Comparison of ENCODE assay signal across 13 mouse cellular contexts in the genomic region with DNA sequence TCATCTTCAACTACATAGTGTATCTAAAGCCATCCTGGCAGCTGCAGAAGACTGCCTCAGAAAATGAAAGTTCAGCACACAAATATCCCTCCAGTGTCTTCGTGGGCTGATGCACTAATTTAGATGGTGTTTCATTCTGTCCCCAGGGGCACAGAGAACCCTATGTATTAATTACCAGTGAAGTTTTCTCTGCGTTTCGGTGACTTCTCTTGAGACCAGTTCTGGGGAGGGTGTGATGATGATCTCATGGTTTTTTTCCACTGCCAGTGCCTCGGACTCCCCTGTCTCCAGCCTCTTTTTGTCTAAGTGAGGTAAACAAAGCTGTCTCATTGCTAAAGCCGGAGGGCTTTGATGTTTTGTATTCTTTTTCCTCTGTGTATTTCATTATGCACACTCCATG.
"Had no signal": no experiment of that assay in that cellular context is flagged by ENCODE, and none has a peak within 500 bp of the region (broad histone marks: within the 10 kb centered on the region; RNA-seq: fewer than 3 reads in every experiment).

No protein-coding gene starts in this region.

- H3K27ac ChIP-seq: kidney, embryonic 15.5 days; limb, embryonic 13.5 days; liver, embryonic 14.5 days; midbrain, embryonic 10.5 days; neural tube, embryonic 12.5 days; stomach, postnatal 0 days had no signal

- H3K9ac ChIP-seq: kidney, embryonic 15.5 days; limb, embryonic 13.5 days; liver, embryonic 14.5 days; neural tube, embryonic 12.5 days had no signal

- H3K4me1 ChIP-seq: kidney, embryonic 15.5 days; limb, embryonic 13.5 days; midbrain, embryonic 10.5 days; neural tube, embryonic 12.5 days had no signal

- H3K27me3 ChIP-seq: kidney, embryonic 15.5 days; limb, embryonic 13.5 days; neural tube, embryonic 12.5 days had no signal

- H3K4me3 ChIP-seq: kidney, embryonic 15.5 days; limb, embryonic 13.5 days; midbrain, embryonic 10.5 days; neural tube, embryonic 12.5 days had no signal

- H3K4me2 ChIP-seq: kidney, embryonic 15.5 days; limb, embryonic 13.5 days; neural tube, embryonic 12.5 days had no signal

- DNase-seq: kidney, postnatal 14 days; layer of hippocampus, adult 9-11 months; layer of hippocampus, postnatal 36 days; left cerebral cortex, postnatal 4 days; lung, adult 18-20 months; midbrain, embryonic 14.5 days; thymus, postnatal 4 days had no signal
